Mouse (Mus musculus) olfactory bulb, adult 2 months (tissue): ENCODE data around the gene Zmynd15.

Source experiments
- CTCF ChIP-seq: fragments of 200-500 bp; IDR thresholded peaks from 2 replicates; pipeline ENCODE4 v1.5.1; 2012; ENCODE audit warnings: low read depth, mild to moderate bottlenecking, low read length, moderate library complexity; ENCODE audit not compliant: insufficient read depth
- POLR2A ChIP-seq: fragments of 200-500 bp; IDR thresholded peaks from 2 replicates; pipeline ENCODE4 v1.6.1; 2012; ENCODE audit warnings: mild to moderate bottlenecking, low read depth, low read length, moderate library complexity; ENCODE audit not compliant: insufficient read depth

DNA sequence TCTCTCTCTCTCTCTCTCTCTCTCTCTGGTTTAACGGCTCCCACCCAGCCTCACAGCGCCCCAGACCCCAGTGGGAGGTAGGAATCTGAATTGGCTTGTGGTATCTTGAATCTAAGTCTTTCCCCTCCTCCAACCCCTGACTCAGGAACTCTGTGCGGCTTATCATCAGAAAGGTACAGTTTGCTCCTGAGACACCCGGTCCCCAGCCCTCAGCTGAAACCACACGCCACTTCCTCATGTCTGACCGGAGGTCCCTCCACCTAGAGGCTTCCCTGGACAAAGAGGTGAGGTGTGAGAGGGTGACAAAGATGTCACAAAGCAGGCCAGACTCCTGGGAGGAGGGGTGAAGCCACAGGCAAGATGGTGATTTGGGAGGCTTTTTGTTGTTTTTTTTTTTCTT, 21.8 kb upstream of the Zmynd15 start:
- TF ChIP-seq CTCF (no peak), POLR2A (no peak)
